Mouse (Mus musculus) frontal cortex, postnatal 14 days (tissue): Measurements from ENCODE around the gene Nim1k.
"Not testable (repeated sequence)": the region's sequence is repeated elsewhere in the genome, so short reads cannot be mapped to it uniquely, and the experiment has no call there.

Source experiments
- DNase-seq, 2 experiments: peaks; one replicate each; pipeline ENCODE4 v3.0.0; 2022; ENCODE audit warnings: low spot score in 2 of 2

Nim1k gene

GRCm38 (mm10) chr13:119689709-119690038 is 66.0 kb downstream of the Nim1k start:
- no peak for DNase-seq

- no peak for DNase-seq
Observed at GRCm38 (mm10) chr13:119684416-119685177, 71.1 kb downstream of the Nim1k start.

GRCm38 (mm10) chr13:119681161-119681560 is 74.5 kb downstream of the Nim1k start:
- DNase-seq: no peak

GRCm38 (mm10) chr13:119679721-119680120 is 76.0 kb downstream of the Nim1k start:
- no peak for DNase-seq

- DNase-seq: no peak
Observed at GRCm38 (mm10) chr13:119678794-119679193, 76.9 kb downstream of the Nim1k start.

GRCm38 (mm10) chr13:119661420-119661819 is 94.3 kb downstream of the Nim1k start:
- not testable (repeated sequence) for DNase-seq
